Mouse (Mus musculus) intestine, embryonic 15.5 days (tissue): Measurements from ENCODE around the gene Odc1. TPM values are rescaled to one million over a fixed set of nuclear protein-coding genes. Genes with fewer than 3 reads are reported as not detected.

ENCODE experiments used
- ATAC-seq: fragments of 200-750 bp; cut with Nextera tagmentation; 2 replicates; pipeline ENCODE4 v1.8.0; 2017; ENCODE audit warnings: moderate TSS enrichment, moderate library complexity
- H3K27ac ChIP-seq: fragments of 300-500 bp; sonication (generic); 2 replicates; pipeline ENCODE4 v1.5.1; 2015; ENCODE audit warnings: mild to moderate bottlenecking, inconsistent platforms
- H3K27me3 ChIP-seq: fragments of 300-500 bp; sonication (generic); replicated peaks from 2 replicates; pipeline ENCODE4 v1.6.1; 2015; ENCODE audit warnings: inconsistent platforms
- H3K36me3 ChIP-seq: fragments of 300-500 bp; sonication (generic); 2 replicates; pipeline ENCODE4 v1.6.1; 2015; ENCODE audit warnings: inconsistent platforms
- H3K4me1 ChIP-seq: fragments of 300-500 bp; sonication (generic); replicated peaks from 2 replicates; pipeline ENCODE4 v1.6.1; 2015; ENCODE audit warnings: inconsistent platforms
- H3K4me2 ChIP-seq: fragments of 300-500 bp; sonication (generic); replicated peaks from 2 replicates; pipeline ENCODE4 v1.6.1; 2015; ENCODE audit warnings: mild to moderate bottlenecking, inconsistent platforms
- H3K4me3 ChIP-seq: fragments of 300-500 bp; sonication (generic); replicated peaks from 2 replicates; pipeline ENCODE4 v1.5.1; 2015; ENCODE audit warnings: inconsistent platforms
- H3K9ac ChIP-seq: fragments of 300-500 bp; sonication (generic); 2 replicates; pipeline ENCODE4 v1.6.1; 2015; ENCODE audit warnings: inconsistent platforms
- H3K9me3 ChIP-seq: fragments of 300-500 bp; sonication (generic); 2 replicates; pipeline ENCODE4 v1.6.1; 2016; ENCODE audit warnings: inconsistent platforms
- WGBS: fragments of 180-500 bp; shearing (Covaris S2); methylation state at CpG from one replicate; pipeline ENCODE4 v1.1.7; 2015; 5-methylcytosine and 5-hydroxymethylcytosine counted together
- polyA plus RNA-seq: library from polyadenylated mRNA; unstranded; fragments of >200 nt; fragmentation: Nextera tagmentation; extraction: Ambion mirVana; gene quantifications from 2 replicates; pipeline ENCODE4 v1.2.1, GENCODE M21; 2015

The Odc1 gene
- polyA plus RNA-seq, 1 experiment from 2014 or later: 203 TPM

GRCm38 (mm10) chr12:17595166-17595565 is 50.6 kb downstream of the Odc1 start:
- H3K4me1 ChIP-seq: no peaks in the 10 kb centered on the region
- peak; percentile 59; the same call in 1 of the 2 replicates for ATAC-seq
- H3K4me3 ChIP-seq: no peak overlapping the region
- no peaks in the 10 kb centered on the region for H3K36me3 ChIP-seq
- no peak overlapping the region for H3K27ac ChIP-seq
- no peaks in the 10 kb centered on the region for H3K9me3 ChIP-seq
- WGBS: 100% methylated on average over 1 of the region's 1 CpGs
- no peaks in the 10 kb centered on the region for H3K27me3 ChIP-seq
- no peak overlapping the region for H3K9ac ChIP-seq
- H3K4me2 ChIP-seq: no peak overlapping the region

Other genes starting within 250 kb of the Odc1 start
- gene Atp6v1c2, start 215.4 kb upstream of the Odc1 start, polyA plus RNA-seq: 0.11 TPM in 1 of 2 replicates, not detected in the other
- 16.7 and 18.9 TPM in 2 replicates for gene Nol10, start 196.3 kb upstream of the Odc1 start, polyA plus RNA-seq
- gene Hpcal1, start 146.1 kb downstream of the Odc1 start, polyA plus RNA-seq: 46.7 and 53.5 TPM in 2 replicates